Mouse (Mus musculus) ES-E14 (cell line): ENCODE measurements around the gene Sema5a. TPM values are rescaled to one million over a fixed set of nuclear protein-coding genes. Genes with fewer than 3 reads are reported as not detected.

ENCODE experiments used
- DNase-seq: peaks from one replicate; pipeline ENCODE4 v3.0.0-alpha.2; 2013; ENCODE audit warnings: low read depth, low spot score
- H3K27ac ChIP-seq: 2 replicates; pipeline ENCODE4 v1.5.1; 2012; ENCODE audit warnings: low read depth, mild to moderate bottlenecking, low read length, moderate library complexity, mixed read lengths; ENCODE audit not compliant: poor library complexity, insufficient read depth, severe bottlenecking
- H3K36me3 ChIP-seq: 2 replicates; pipeline ENCODE4 v1.6.1; 2012; ENCODE audit warnings: mild to moderate bottlenecking, low read length, moderate library complexity, mixed read lengths; ENCODE audit not compliant: control insufficient read depth, poor library complexity, insufficient read depth, severe bottlenecking
- H3K4me1 ChIP-seq, 2 experiments: fragments of 150-350 bp in 1 of 2; sonication (generic) in 1 of 2; 2 replicates each; pipeline ENCODE4 v1.6.1; 2012; ENCODE audit warnings: low read length in 2 of 2, mild to moderate bottlenecking in 1 of 2, mixed read lengths in 1 of 2; ENCODE audit not compliant: control insufficient read depth in 2 of 2, insufficient read depth in 2 of 2, poor library complexity in 1 of 2
- H3K4me3 ChIP-seq, 2 experiments: fragments of 150-350 bp in 1 of 2; sonication (generic) in 1 of 2; 2 replicates each; pipeline ENCODE4 v1.5.1; 2012; ENCODE audit warnings: low read length in 2 of 2, low read depth in 1 of 2, mild to moderate bottlenecking in 1 of 2, mixed read lengths in 1 of 2; ENCODE audit not compliant: insufficient read depth in 1 of 2, poor library complexity in 1 of 2, severe bottlenecking in 1 of 2
- H3K9ac ChIP-seq: 2 replicates; pipeline ENCODE4 v1.6.1; 2012; ENCODE audit warnings: low read depth, mild to moderate bottlenecking, low read length, mixed read lengths; ENCODE audit not compliant: poor library complexity, insufficient read depth, severe bottlenecking
- H3K9me3 ChIP-seq: fragments of 150-350 bp; sonication (generic); 2 replicates; pipeline ENCODE4 v1.6.1; 2012; ENCODE audit warnings: low read depth, mild to moderate bottlenecking, low read length; ENCODE audit not compliant: control insufficient read depth, insufficient read depth
- CHD2 ChIP-seq: IDR thresholded peaks from 2 replicates; pipeline ENCODE4 v1.6.1; 2014; ENCODE audit warnings: mild to moderate bottlenecking, low read depth, low read length, inconsistent platforms
- HCFC1 ChIP-seq: IDR thresholded peaks from 2 replicates; pipeline ENCODE4 v1.6.1; 2012; ENCODE audit warnings: low read length, inconsistent platforms, borderline replicate concordance; ENCODE audit not compliant: insufficient read depth
- MAFK ChIP-seq: IDR thresholded peaks from 2 replicates; pipeline ENCODE4 v1.6.1; 2014; ENCODE audit warnings: mild to moderate bottlenecking, low read depth, low read length, inconsistent platforms; ENCODE audit not compliant: insufficient read depth
- ZC3H11A ChIP-seq: IDR thresholded peaks from 2 replicates; pipeline ENCODE4 v1.6.1; 2012; ENCODE audit warnings: low read depth, mild to moderate bottlenecking, inconsistent platforms, low read length, borderline replicate concordance
- ZNF384 ChIP-seq: IDR thresholded peaks from 2 replicates; pipeline ENCODE4 v1.6.1; 2012; ENCODE audit warnings: low read depth, low read length, inconsistent platforms
- in situ Hi-C, 2 experiments: fragments of 600-800 bp; cut with MboI; formaldehyde crosslinking; loops; one replicate each; pipeline ENCODE4 v1.15.1; 2025; ENCODE audit warnings: low sequenced_read_pairs in 2 of 2, inconsistent platforms in 1 of 2; ENCODE audit not compliant: unreplicated experiment in 2 of 2
- total RNA-seq: library from RNA; depleted of rRNA; stranded (reverse); fragments of 300-350 nt; gene quantifications from 2 replicates; pipeline ENCODE4 v1.2.3, GENCODE M21; 2012

Gene Sema5a
- total RNA-seq, 1 experiment = 2.7 TPM

DNA sequence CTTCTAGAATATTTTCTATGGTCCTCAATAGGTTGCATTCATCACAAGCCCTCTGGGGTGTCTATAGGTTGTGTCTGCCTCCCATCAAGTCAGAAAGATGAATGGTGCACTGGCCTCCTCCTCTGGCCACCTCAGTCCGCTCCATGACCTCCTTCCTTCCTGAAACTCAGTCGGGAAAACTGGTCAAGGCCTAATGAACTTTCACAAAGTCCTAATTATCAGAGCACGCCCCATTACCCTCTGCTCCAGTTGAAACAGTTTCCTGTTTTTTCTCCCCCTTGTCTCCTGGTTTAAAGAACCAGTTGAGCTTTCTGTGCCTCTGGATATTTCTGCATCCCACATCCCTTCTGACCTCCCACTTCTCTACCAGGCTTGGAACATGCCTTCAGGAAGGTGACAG lies 300.8 kb downstream of the Sema5a start:
- in situ Hi-C loops = no loop called here
- H3K27ac ChIP-seq = no peak overlapping the region
- H3K9me3 ChIP-seq = no peaks in the 10 kb centered on the region
- no peaks in the 10 kb centered on the region for H3K36me3 ChIP-seq
- no peaks in the 10 kb centered on the region for H3K4me1 ChIP-seq
- no peak for TF ChIP-seq HCFC1
- no peak for TF ChIP-seq ZNF384
- no peak for TF ChIP-seq MAFK
- TF ChIP-seq CHD2 = no peak
- DNase-seq = no peak
- no peak overlapping the region for H3K4me3 ChIP-seq
- H3K9ac ChIP-seq = no peak overlapping the region

GRCm38 (mm10) chr15:32546746-32547145 lies 302.1 kb downstream of the Sema5a start:
- Histone ChIP-seq H3K9ac (no peak overlapping the region), H3K36me3 (no peaks in the 10 kb centered on the region), H3K27ac (no peak overlapping the region), H3K4me1 (no peaks in the 10 kb centered on the region), H3K4me3 (no peak overlapping the region), H3K9me3 (no peaks in the 10 kb centered on the region)
- no peak for DNase-seq
- in situ Hi-C loops = no loop called here
- TF ChIP-seq ZC3H11A = no peak
- TF ChIP-seq HCFC1 = no peak
- no peak for TF ChIP-seq ZNF384
- no peak for TF ChIP-seq CHD2
- no peak for TF ChIP-seq MAFK

- no peak overlapping the region for H3K9ac ChIP-seq
- H3K4me3 ChIP-seq = no peak overlapping the region
- in situ Hi-C loops = no loop called here
- no peak for TF ChIP-seq CHD2
- no peak for TF ChIP-seq HCFC1
- no peak for TF ChIP-seq MAFK
- no peak for TF ChIP-seq ZNF384
- no peak for TF ChIP-seq ZC3H11A
- H3K4me1 ChIP-seq = no peaks in the 10 kb centered on the region
- no peak overlapping the region for H3K27ac ChIP-seq
- H3K9me3 ChIP-seq = no peaks in the 10 kb centered on the region
- DNase-seq = no peak
- H3K36me3 ChIP-seq = no peaks in the 10 kb centered on the region
These were observed 314.3 kb downstream of the Sema5a start for GRCm38 (mm10) chr15:32558925-32559324.

GRCm38 (mm10) chr15:32562600-32562999 lies 318.0 kb downstream of the Sema5a start:
- no peak for DNase-seq
- in situ Hi-C loops = no loop called here
- Histone ChIP-seq H3K4me3 (no peak overlapping the region), H3K27ac (no peak overlapping the region), H3K9me3 (no peaks in the 10 kb centered on the region), H3K36me3 (no peaks in the 10 kb centered on the region), H3K9ac (no peak overlapping the region), H3K4me1 (no peaks in the 10 kb centered on the region)
- no peak for TF ChIP-seq HCFC1

DNA sequence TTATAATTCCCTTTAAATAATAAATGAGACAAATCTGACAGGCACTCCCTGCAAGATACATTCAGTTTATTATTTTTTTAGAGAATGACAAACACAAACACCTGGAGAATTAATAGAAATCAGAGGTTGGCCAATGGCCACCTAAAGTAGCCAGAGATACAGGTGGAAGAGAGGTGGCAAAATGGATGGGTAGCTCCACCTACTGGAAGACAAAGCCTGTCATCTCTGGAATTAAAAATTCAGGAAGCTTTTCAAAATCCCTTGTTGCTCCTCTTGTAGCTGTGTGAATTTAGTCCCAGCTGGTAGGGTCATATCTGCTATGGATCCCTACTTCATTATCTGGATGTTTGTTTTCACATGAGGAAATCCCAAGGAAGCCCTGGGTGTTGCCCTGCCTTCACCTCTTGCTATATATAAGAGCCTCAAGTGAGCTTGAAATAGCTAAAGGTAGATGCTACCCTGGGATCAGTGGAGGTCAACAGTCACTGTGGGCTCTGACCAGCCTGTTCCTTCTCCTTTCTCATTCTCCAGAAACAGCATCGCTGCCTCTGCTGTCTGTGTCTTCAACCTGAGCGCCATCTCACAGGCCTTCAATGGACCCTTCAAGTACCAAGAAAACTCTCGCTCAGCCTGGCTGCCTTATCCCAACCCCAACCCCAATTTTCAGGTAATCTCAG lies 323.7 kb downstream of the Sema5a start:
- DNase-seq = no peak
- no peaks in the 10 kb centered on the region for H3K9me3 ChIP-seq
- no peaks in the 10 kb centered on the region for H3K4me1 ChIP-seq
- H3K9ac ChIP-seq = no peak overlapping the region
- H3K36me3 ChIP-seq = no peaks in the 10 kb centered on the region
- TF ChIP-seq MAFK (no peak), ZC3H11A (no peak), HCFC1 (no peak), CHD2 (no peak), ZNF384 (no peak)
- no peak overlapping the region for H3K4me3 ChIP-seq
- no peak overlapping the region for H3K27ac ChIP-seq
- in situ Hi-C loops = no loop called here
